Mouse (Mus musculus): ENCODE measurements at regions not wholly inside any gene's neighbourhood (a gene's known extent, or its start where the extent isn't known, plus 50 kb on each side); places are given as distances from the start of the nearest gene placed in this dataset.
A peak's percentile ranks its signal among the peaks of the same experiment; 100 is the strongest.

DNA sequence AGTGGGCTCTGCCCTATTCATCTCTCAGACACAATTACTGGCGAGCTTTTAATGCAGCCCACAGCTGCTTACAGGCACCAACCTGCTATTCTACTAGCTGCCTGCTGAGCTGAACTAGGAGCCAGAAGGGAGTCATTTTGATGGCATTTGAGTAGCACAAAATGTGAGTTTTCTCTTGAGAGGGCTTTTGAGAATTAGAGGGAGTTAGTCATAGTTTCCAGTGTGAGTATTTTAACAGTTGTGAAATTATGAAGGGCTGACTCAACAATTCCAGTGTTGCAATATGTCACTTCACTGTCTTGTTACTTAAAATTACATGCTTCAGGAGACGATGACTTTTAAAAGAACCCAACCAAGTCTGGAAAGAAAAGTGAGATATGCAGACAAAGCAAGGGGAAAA lies 54.4 kb upstream of the Ly86 start:
- Histone ChIP-seq H3K9me3 (ENCODE audit: control insufficient read depth) (no peaks in the 10 kb centered on the region), H3K9ac (ENCODE audit: low read depth, low read length) (no peak overlapping the region), H3K4me1 (replicated peaks; ENCODE audit: control insufficient read depth, insufficient read depth, low read length) (no peaks in the 10 kb centered on the region), H3K4me3 (ENCODE audit: low read depth, low read length) (no peak overlapping the region), H3K27ac (ENCODE audit: low read depth, low read length) (no peak overlapping the region), H3K36me3 (ENCODE audit: control insufficient read depth, insufficient read depth) (no peaks in the 10 kb centered on the region), H3K4me2 (replicated peaks; ENCODE audit: low read depth) (no peak overlapping the region), H3K27me3 (replicated peaks; ENCODE audit: control insufficient read depth, insufficient read depth, low read length) (no peaks in the 10 kb centered on the region)
- 70% methylated on average over 2 of the region's 2 CpGs for WGBS
- no peak for ATAC-seq
- no peak for TF ChIP-seq CTCF (IDR thresholded peaks at IDR 0.05; ENCODE audit: low read depth)

DNA sequence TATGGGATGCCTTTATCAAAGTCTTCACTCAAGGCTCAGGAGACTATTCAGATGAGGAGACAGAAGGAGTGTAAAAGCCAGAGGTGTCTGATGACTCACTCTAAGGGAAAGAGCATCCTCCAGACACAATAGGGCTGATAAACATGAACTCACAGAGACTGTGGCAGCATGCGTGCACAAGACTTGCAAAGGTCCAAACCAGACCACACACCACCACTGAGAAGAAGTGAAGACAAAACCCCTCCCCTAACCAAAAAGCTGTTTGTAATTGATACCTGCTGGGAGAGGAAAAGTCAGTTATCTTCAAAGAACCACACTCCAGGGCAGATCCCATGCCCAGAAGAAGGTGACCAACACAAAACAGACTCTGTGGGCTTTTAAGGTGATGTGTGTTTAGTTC lies 56.0 kb upstream of the Ly86 start:
- no peaks in the 10 kb centered on the region for H3K36me3 ChIP-seq (ENCODE audit: control insufficient read depth, insufficient read depth)
- H3K4me3 ChIP-seq (ENCODE audit: low read depth, low read length), result no peak overlapping the region
- no peak overlapping the region for H3K9ac ChIP-seq (ENCODE audit: low read depth, low read length)
- no peak overlapping the region for H3K4me2 ChIP-seq (replicated peaks; ENCODE audit: low read depth)
- no peak for ATAC-seq
- no peaks in the 10 kb centered on the region for H3K9me3 ChIP-seq (ENCODE audit: control insufficient read depth)
- H3K27me3 ChIP-seq (replicated peaks; ENCODE audit: control insufficient read depth, insufficient read depth, low read length), result no peaks in the 10 kb centered on the region
- no peak overlapping the region for H3K27ac ChIP-seq (ENCODE audit: low read depth, low read length)
- no peak for TF ChIP-seq CTCF (IDR thresholded peaks at IDR 0.05; ENCODE audit: low read depth)
- 62% methylated on average over 1 of the region's 1 CpGs for WGBS
- no peaks in the 10 kb centered on the region for H3K4me1 ChIP-seq (replicated peaks; ENCODE audit: control insufficient read depth, insufficient read depth, low read length)

DNA sequence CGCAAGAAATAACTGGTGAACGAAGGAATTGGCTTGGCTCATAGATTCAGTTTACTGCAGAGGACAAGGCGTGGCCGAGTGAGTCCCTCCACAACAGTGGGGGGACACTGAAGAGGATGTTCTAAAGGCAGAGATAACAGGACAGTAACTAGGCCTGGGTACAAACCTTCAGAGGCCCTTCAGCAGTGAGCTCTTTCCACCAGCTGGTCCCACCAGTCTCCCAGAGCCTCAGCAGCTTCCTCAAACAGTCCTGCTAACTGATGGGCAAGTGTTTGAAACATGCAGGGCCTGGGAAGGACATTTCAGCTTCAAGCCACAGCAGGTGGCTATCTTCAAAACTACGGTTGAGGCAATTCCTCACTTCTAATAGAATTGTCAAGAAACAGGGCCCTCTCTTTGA lies 62.5 kb upstream of the Ly86 start:
- Histone ChIP-seq H3K4me1 (replicated peaks; ENCODE audit: control insufficient read depth, insufficient read depth, low read length) (no peaks in the 10 kb centered on the region), H3K4me3 (ENCODE audit: low read depth, low read length) (no peak overlapping the region), H3K9ac (ENCODE audit: low read depth, low read length) (no peak overlapping the region), H3K4me2 (replicated peaks; ENCODE audit: low read depth) (no peak overlapping the region), H3K36me3 (ENCODE audit: control insufficient read depth, insufficient read depth) (no peaks in the 10 kb centered on the region), H3K9me3 (ENCODE audit: control insufficient read depth) (no peaks in the 10 kb centered on the region), H3K27ac (ENCODE audit: low read depth, low read length) (no peak overlapping the region), H3K27me3 (replicated peaks; ENCODE audit: control insufficient read depth, insufficient read depth, low read length) (no peaks in the 10 kb centered on the region)
- WGBS, result 80% methylated on average over 5 of the region's 5 CpGs
- no peak for ATAC-seq
- TF ChIP-seq CTCF (IDR thresholded peaks at IDR 0.05; ENCODE audit: low read depth), result no peak

DNA sequence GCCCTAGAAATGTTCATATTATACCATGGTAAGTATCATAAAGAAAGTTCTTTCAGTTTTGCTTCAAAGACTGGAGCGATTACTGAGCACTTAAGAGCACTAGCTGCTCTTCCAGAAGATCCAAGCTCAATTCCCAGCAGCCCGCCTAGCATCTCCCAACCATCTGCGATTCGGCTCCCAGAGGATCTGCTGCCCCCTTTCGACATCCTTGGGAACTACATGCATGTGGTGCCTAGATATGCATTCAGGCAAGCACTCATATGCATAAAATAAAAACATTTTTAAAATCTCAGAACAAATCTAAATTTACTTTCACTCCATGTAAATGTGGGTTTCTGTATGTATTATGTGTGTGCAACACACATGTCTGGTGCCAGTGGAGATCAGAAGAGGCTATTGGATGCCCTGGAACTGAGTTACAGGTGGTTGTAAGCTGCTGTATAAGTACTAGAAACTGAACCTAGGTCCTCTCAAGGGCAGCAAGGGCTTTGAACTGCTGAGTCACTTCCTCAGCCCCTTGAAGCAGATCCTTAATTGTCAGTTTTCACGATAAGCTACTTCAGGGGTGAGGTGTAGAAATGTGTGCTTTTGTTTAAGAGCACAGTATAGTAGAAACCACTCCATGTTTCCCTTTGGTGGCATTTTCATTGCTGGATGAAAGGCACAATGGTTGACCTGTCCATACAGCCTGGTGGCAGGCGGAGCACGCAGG lies 65.8 kb upstream of the Ly86 start:
- WGBS, result 90% methylated on average over 8 of the region's 8 CpGs
- peak; percentile 33 for TF ChIP-seq CTCF (IDR thresholded peaks at IDR 0.05; ENCODE audit: low read depth)

DNA sequence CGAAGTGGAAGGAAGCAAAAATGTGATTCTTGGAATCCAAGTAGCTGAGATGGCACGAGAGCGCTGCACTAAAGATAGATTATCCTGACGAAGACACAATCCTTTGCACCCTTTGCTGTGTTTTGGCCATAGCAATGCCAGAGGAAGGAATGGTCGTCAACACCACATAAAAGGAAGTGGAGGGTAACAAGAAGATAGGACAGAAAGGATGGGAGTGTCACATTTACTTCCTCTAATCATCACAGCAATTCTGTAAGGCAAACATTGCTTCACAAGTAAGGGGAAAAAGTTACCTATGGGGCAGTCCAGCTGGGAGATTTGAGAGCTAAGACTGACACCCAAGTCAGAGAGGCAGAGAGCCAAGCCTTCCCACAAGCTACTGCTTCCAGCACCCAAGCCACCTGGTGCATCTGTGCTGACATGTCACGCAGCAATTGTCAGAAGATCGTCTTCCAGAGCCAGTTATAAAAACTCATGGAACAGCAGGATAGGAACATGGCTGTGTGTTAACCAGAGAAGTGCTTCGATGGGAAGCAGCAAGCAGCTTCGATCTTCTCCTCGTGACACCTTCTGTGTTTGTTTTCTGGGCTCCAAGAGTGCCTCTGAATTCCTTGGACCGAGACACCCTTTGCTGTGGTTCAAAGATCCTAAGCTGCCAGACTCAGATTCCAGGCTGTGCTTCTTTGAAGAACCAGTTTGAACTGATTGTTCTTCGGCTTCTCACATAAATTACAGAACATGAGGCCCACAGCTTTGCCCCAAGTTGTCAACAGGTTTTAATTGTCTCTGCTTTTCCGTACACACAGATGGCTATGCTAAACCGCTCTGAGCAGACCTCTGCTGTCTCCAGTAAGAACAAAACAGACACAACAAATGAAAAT lies 95.2 kb upstream of the Ly86 start:
- no peak for TF ChIP-seq CTCF (IDR thresholded peaks at IDR 0.05; ENCODE audit: low read depth)
- WGBS, result 58% methylated on average over 14 of the region's 14 CpGs
- Histone ChIP-seq H3K27me3 (replicated peaks; ENCODE audit: control insufficient read depth, insufficient read depth, low read length) (no peaks in the 10 kb centered on the region), H3K4me2 (replicated peaks; ENCODE audit: low read depth) (no peak overlapping the region), H3K4me3 (ENCODE audit: low read depth, low read length) (no peak overlapping the region), H3K4me1 (replicated peaks; ENCODE audit: control insufficient read depth, insufficient read depth, low read length) (no peaks in the 10 kb centered on the region), H3K27ac (ENCODE audit: low read depth, low read length) (no peak overlapping the region), H3K9me3 (ENCODE audit: control insufficient read depth) (no peaks in the 10 kb centered on the region), H3K36me3 (ENCODE audit: control insufficient read depth, insufficient read depth) (no peaks in the 10 kb centered on the region), H3K9ac (ENCODE audit: low read depth, low read length) (no peak overlapping the region)
- no peak for ATAC-seq

More for the DNA sequence above, 65.8 kb upstream of the Ly86 start:
- no peaks in the 10 kb centered on the region for H3K9me3 ChIP-seq (ENCODE audit: control insufficient read depth)
- H3K27me3 ChIP-seq (replicated peaks; ENCODE audit: control insufficient read depth, insufficient read depth, low read length), result no peaks in the 10 kb centered on the region
- H3K27ac ChIP-seq (ENCODE audit: low read depth, low read length), result no peak overlapping the region
- H3K36me3 ChIP-seq (ENCODE audit: control insufficient read depth, insufficient read depth), result no peaks in the 10 kb centered on the region
- ATAC-seq, result no peak
- no peaks in the 10 kb centered on the region for H3K4me1 ChIP-seq (replicated peaks; ENCODE audit: control insufficient read depth, insufficient read depth, low read length)
- no peak overlapping the region for H3K4me3 ChIP-seq (ENCODE audit: low read depth, low read length)
- H3K9ac ChIP-seq (ENCODE audit: low read depth, low read length), result no peak overlapping the region
- no peak overlapping the region for H3K4me2 ChIP-seq (replicated peaks; ENCODE audit: low read depth)

DNA sequence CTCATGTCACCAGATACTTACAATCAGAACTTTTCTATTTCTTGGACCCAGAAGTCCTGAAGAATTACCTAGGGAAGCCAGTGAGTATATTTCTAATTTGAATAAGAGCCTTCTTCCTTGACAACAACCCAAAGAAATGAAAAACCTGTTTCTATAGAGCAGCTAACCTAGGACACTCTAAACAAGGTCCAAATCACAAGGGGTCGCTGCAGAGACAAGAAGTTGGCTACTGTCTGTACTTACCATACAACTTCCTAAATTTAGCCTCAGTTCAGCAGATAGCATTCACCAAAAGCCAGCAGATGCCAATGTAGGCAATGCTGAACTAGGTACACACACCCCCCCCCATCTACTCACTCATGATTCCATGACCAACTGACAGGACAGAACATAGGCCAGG lies 96.3 kb upstream of the Ly86 start:
- H3K36me3 ChIP-seq (ENCODE audit: control insufficient read depth, insufficient read depth), result no peaks in the 10 kb centered on the region
- no peaks in the 10 kb centered on the region for H3K9me3 ChIP-seq (ENCODE audit: control insufficient read depth)

More for the DNA sequence above, 96.3 kb upstream of the Ly86 start:
- Histone ChIP-seq H3K4me1 (replicated peaks; ENCODE audit: control insufficient read depth, insufficient read depth, low read length) (no peaks in the 10 kb centered on the region), H3K9ac (ENCODE audit: low read depth, low read length) (no peak overlapping the region), H3K27ac (ENCODE audit: low read depth, low read length) (no peak overlapping the region), H3K27me3 (replicated peaks; ENCODE audit: control insufficient read depth, insufficient read depth, low read length) (no peaks in the 10 kb centered on the region), H3K4me2 (replicated peaks; ENCODE audit: low read depth) (no peak overlapping the region), H3K4me3 (ENCODE audit: low read depth, low read length) (no peak overlapping the region)
- TF ChIP-seq CTCF (IDR thresholded peaks at IDR 0.05; ENCODE audit: low read depth), result no peak
- no peak for ATAC-seq
- WGBS, result 82% methylated on average over 1 of the region's 1 CpGs
